Mouse (Mus musculus): ENCODE measurements around the gene Cfap99.

The Cfap99 gene

DNA sequence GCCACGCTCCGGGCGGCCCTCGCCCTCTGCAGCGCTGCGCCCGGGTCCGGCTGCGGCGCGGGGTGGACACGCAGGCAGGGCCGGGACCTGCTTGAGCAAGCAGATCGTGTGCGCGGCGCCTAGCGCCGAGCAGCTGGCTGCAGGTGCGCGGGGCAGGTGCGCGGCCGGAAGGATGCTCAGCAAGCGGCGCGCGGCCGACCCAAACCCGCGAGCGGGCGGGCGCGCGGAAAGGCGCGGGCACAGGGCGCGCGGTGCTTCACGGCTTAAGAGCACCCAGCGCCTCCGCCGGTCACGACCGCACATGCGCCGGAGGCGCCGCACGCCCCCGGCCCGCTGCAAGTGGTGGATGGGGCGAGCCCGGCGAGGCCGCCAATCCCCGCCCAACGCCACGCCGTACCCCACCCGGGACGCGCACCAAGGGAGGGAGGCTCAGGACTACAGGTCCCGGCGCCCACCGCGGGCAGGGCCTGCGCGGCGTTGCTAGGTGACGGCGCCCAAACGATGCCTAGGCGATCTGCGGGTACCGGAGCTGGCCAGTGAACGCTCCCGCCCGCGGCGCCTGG is at the start of gene Cfap99, which contains the start of gene Zfyve28:
TSS of gene Cfap99 (plus strand) at position 447 of the 563 bp plus-strand sequence.
TSS of gene Zfyve28 (minus strand) at position 296 of the 563 bp plus-strand sequence.
- in situ Hi-C loops (cut with MboI, MseI), result no loop called here

GRCm38 (mm10) chr5:34242224-34242963 is 46.0 kb upstream of the Cfap99 start:
- in situ Hi-C loops (cut with MboI, MseI), result no loop called here

DNA sequence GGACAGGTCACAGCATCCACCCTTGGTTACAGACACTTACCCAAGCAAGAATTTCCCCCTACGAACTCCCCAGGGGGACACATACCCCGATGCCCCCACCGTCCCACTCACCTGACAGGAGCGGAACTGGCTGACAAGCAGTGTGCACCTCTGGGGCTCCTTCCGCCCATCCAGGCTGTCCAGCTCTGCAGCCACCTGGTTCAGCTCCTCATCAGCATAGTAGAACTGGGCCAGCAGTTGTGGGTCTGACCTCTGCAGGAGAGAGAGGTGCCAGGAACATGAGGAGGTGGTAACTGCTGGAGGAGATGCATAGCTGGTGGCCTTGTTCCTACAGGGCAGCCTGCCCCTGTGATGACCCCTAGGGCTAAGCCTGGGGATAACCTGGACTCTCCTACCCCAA is 45.3 kb upstream of the Cfap99 start:
- in situ Hi-C loops (cut with MboI, MseI), result no loop called here

- in situ Hi-C loops (cut with MboI, MseI), result no loop called here
Observed at GRCm38 (mm10) chr5:34246443-34246842, 42.0 kb upstream of the Cfap99 start.

DNA sequence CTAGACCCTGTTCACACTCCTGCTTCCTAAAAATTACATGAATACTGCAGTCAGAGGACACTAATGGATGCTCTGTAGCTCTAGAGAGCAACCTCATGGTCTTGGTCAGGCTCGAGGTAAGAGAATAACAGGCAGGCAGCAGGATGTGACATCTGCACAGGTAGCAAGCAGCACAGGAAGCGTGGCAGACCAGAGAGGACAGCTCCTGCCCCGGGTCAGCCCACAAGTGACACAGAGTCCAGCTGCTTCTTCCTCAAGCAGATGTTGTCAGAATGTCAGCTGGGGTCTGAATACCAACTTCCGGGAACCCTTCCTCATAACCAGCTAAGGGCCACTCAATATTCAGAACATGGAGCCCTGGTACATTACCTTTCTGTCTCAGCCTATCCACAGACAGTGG is 39.3 kb upstream of the Cfap99 start:
- in situ Hi-C loops (cut with MboI, MseI), result no loop called here

DNA sequence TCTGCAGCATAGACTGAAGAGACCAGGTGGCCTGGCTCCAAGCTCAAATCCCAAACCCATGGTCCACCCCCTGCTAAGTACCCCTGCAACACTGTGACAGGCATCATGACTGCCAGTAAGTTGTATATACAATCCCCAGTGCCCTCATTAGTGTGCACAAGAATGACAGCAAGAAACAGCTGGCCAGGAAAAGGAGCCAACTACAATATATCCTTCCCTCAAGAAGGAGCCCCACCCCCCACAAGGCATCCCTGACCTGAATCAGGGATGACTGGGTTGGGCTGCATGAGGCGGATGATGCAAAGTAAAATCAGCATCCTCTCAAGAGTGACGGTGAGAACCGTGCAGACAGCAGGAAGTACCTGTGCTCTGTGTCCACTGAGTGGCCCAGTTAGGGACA is 38.3 kb upstream of the Cfap99 start:
- in situ Hi-C loops (cut with MboI, MseI), result no loop called here

GRCm38 (mm10) chr5:34251794-34252193 is 36.6 kb upstream of the Cfap99 start:
- in situ Hi-C loops (cut with MboI, MseI), result no loop called here

DNA sequence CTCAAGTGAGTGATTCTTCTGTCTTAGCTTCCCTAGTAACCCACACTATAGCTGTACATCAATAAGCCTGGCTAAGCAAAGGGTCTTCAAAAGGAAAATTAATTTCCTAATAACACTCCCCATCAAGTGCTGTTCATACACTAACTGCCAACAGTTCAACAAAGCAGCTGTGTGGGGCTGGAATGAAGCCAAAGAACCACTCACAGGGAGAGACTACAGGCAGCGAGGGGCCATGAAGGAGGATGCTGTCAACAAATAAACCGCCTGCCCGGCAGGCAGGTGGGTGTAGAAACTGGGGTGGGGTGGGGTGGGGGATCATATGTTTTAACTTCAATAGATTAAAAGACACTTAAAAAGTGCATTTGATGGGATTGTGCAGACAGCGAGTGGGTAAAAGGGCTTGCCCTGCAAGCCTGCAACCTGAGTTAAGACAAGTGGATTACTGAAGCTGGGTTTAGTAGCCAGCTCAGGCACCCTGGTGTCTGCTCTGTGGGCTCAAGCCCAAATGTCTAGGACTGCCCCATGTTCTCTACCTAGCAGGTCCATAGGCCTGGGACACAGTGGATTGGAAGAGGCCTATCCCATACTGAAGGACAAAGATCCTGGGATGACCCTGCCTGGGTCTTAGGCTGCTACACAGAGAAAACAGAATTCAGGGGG is 36.0 kb upstream of the Cfap99 start:
- in situ Hi-C loops (cut with MboI, MseI), result no loop called here

DNA sequence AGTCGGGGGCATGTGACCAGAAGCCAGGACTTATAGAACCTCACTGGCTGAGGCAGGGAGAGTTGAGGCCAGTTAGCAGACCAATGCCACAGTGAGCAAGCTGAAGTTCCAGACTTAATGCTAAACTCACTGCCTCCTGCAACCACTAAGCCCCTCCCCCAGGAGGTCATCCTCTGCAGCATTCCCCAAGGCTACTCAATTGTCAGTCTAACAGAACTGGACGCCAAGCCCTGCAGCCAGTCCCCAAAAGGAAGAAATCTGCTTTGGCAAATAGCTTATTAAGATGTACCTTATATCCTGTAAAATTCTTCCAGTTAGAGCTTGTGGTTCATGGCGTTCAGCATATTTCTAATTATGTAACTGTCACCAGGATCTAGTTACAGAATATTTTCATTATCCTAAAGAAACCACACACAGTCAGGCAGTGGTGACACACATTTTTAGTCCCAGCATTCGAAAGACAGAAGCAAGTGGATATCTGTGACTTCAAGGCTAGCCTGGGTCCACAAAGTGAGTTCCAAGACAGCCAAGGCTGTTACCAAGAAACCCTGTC is 35.4 kb upstream of the Cfap99 start:
- in situ Hi-C loops (cut with MboI, MseI), result no loop called here

GRCm38 (mm10) chr5:34254309-34254708 is 34.1 kb upstream of the Cfap99 start:
- in situ Hi-C loops (cut with MboI, MseI), result no loop called here

DNA sequence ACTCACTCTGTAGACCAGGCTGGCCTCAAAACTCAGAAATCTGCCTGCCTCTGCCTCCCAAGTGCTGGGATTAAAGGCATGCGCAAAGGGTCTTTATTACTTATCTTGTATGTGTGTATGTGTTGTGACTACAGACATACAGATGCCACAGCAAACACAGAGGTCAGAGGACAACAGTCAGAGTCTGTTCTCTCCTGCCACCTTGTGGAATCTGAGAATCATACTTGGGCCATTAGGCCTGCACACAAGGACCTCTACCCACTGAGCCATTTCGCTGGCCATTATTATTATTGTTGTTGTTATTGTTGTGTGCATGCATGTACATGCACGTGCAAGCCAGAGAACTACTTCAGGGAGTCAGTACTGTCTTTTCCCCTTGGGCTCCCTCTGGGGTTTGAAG is 33.2 kb upstream of the Cfap99 start:
- in situ Hi-C loops (cut with MboI, MseI), result no loop called here

DNA sequence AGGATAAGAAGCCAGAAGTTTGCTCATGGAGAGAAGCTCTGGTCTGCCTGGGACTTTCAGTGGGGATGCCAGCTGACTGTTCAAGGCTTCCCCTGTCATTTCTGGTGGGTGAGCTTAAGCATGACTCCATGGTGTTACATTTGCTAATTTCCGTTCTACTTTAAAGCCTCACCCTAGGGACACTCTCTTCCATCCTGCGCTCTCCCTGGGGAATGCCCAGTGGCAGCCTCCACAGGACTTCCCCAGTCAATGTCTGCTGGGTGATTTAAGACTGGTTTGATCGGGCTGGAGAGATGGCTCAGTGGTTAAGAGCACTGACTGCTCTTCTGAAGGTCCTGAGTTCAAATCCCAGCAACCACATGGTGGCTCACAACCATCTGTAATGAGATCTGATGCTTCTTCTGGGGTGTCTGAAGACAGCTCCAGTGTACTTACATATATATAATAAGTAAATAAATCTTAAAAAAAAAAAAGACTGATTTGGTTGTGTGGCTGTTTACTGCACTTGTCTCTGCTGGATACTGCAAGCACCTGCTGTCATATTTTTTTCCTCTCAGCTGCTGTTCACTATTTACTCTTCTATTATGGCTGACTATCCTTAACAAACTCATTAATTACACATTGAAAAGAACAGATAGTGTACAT is 29.1 kb upstream of the Cfap99 start:
- in situ Hi-C loops (cut with MboI, MseI), result no loop called here

DNA sequence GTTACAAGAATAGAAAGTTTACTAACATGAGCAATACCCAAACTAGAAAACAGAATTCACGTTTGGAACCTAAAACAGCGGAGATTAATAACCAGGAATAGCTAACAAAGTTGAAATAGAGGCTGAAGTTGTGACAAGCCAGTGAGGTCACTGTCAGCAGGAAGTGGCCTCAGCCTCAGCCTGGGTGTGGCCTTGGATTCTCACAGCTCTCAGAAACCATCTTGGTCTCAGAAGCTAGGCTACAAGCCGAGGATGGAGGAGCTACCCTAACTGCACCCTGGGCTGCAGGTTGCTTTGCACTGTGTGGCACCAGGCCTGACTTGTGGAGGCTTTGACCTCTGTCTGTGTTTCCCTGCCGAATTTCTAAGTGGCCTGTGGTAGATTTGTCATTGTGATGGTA is 22.3 kb upstream of the Cfap99 start:
- in situ Hi-C loops (cut with MboI, MseI), result no loop called here

DNA sequence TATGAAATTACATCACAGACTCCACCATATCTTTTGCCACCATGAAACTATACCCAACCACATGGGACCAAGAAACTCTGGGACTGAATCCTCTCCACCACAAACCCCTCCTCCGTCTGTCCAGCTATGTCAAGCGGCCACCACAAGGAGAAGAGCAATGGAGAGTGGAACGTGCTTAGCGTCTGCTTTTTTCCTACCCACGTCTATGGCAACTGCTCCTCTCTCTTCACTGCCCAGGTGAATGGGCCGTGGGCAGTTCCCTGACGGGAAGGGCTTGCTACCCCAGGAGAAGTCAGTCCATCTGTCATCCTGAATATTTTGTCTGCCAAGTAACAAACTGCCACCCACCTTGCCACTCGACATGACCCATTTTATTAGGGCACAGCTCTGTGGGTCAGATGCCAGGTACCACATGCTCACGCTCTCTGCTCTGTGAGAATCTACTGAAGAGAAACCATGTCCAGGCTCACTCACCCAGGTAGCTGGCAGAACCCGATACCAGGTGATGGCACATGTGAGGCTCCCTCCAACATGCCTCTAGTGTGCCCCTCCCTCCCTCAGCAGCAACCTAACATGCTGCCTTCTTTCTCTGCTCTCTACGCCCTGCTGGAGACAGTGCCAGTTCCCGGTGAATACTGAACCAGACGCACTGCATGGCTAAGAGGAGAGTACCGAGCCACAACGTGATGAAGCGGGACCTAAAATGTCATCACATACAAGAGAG is 19.0 kb upstream of the Cfap99 start:
- in situ Hi-C loops (cut with MboI, MseI), result no loop called here

DNA sequence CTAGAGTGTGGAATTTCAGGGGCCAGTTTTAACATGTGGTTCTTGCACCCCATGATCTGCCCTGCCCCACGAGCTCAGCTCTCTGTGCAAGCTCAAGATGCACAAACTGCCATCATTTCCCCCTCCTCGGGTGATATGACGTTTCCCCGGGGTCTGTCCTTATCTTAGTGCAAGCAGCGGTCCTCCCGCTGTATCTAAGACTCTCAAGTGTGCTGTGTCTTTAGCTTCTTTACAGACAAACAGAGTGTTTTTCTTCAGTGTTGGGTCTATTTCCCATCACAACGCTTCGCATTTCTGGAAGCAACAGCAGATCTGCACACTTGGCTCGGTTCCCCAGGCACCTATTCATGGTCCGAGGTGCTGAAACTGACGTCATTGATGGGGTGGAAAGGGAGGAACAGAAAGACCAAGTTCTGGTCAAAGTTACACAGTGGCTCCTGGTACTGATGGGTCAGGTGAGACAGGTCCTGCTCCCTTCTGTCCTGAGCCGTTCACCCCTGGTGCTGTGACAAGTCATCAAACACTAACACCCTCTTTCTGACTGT is 18.4 kb upstream of the Cfap99 start:
- in situ Hi-C loops (cut with MboI, MseI), result no loop called here

DNA sequence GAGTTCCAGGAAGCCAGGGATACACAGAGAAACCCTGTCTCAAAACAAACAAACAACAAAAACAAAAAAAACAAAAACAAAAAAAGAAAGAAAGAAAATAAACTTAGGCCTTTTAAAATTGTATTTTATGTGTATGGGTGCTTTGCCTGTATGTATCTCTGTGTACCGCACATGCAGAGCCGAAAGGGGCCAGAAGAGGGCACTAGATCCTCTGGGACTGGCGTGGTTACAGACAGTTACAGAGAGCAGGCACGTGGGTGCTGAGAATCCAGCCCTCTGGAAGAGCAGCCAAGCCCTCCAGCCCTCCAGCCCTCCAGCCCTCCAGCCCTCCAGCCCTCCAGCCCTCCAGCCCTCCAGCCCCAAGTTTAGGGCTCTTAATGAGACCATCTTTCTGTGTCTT is 16.7 kb upstream of the Cfap99 start:
- in situ Hi-C loops (cut with MboI, MseI), result no loop called here

GRCm38 (mm10) chr5:34273251-34273681 is 15.1 kb upstream of the Cfap99 start:
- in situ Hi-C loops (cut with MboI, MseI), result no loop called here

GRCm38 (mm10) chr5:34274268-34274667 is 14.1 kb upstream of the Cfap99 start:
- in situ Hi-C loops (cut with MboI, MseI), result no loop called here

DNA sequence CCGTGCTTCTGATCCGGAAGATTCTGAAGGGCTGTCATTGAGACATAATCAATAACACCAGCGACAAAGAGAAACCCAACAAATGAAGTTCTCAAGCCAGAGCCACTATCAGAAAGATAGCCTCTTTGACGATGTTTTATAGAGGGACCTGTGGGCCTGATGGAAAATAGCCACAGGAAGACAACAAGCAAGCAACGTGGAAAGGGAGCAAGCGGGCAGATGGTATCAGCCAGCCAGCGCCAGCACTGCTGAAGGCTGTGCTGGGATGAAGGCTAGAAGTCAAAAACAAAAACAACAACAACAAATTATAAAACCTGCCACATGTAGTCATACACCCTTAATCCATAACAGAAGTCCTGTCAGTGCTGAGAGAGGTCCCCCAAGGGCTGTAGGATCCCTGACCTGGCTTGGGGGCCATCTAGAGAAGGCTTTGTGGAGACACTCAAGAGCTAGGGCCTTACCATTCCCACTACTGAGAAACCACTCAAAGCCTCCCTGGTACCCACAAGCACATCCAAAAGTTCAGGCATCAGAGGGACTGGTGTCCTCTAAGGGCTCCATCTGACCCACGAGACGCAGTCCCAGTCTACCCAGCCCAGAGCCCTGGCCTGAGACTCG is 13.6 kb upstream of the Cfap99 start:
- in situ Hi-C loops (cut with MboI, MseI), result no loop called here

- in situ Hi-C loops (cut with MboI, MseI), result no loop called here
Observed at GRCm38 (mm10) chr5:34276191-34276590, 12.2 kb upstream of the Cfap99 start.

DNA sequence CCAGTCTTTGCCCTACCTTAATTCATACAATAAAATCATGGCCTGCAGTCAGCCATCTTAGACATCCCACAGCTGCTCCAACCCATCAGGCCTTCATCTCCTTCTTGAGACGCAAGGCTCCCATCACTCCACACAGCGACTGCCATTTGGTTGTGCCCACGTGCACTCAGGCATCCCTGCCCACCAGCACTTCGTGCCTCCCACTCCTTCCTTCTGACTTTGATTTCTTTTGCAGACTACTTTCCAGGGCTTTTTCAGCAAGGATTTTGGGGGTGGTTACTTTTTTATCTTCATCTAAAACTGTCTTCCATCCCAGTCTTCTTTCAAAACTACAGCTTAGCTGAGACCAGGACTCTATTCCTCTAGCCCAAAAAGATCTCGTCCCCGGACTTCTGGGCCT is 11.7 kb upstream of the Cfap99 start:
- in situ Hi-C loops (cut with MboI, MseI), result no loop called here
